Mouse (Mus musculus) midbrain, embryonic 14.5 days (tissue): ENCODE measurements around the gene Spaca9. TPM values are rescaled to one million over a fixed set of nuclear protein-coding genes. Genes with fewer than 3 reads are reported as not detected.

Experiments used
- ATAC-seq: fragments of 200-750 bp; cut with Nextera tagmentation; 2 replicates; pipeline ENCODE4 v1.8.0; 2017; ENCODE audit warnings: moderate number of reproducible peaks, moderate library complexity; ENCODE audit not compliant: low FRiP score, low TSS enrichment
- DNase-seq: peaks from one replicate; pipeline ENCODE4 v3.0.0-alpha.2; 2015
- H3K27ac ChIP-seq: fragments of 300-500 bp; sonication (generic); replicated peaks from 2 replicates; pipeline ENCODE4 v1.5.1; 2014; ENCODE audit warnings: mild to moderate bottlenecking, low read depth, low read length, moderate library complexity
- H3K27me3 ChIP-seq: fragments of 300-500 bp; sonication (generic); 2 replicates; pipeline ENCODE4 v1.6.1; 2014; ENCODE audit warnings: low read length, control low read depth, mixed read lengths; ENCODE audit not compliant: control insufficient read depth, insufficient read depth
- H3K36me3 ChIP-seq: fragments of 300-500 bp; sonication (generic); 2 replicates; pipeline ENCODE4 v1.6.1; 2014; ENCODE audit warnings: low read length, control low read depth; ENCODE audit not compliant: control insufficient read depth, insufficient read depth
- H3K4me1 ChIP-seq: fragments of 300-500 bp; sonication (generic); 2 replicates; pipeline ENCODE4 v1.6.1; 2014; ENCODE audit warnings: mild to moderate bottlenecking, antibody characterized with exemption, low read length, control low read depth; ENCODE audit not compliant: control insufficient read depth, insufficient read depth
- H3K4me2 ChIP-seq: fragments of 300-500 bp; sonication (generic); 2 replicates; pipeline ENCODE4 v1.6.1; 2014; ENCODE audit warnings: mild to moderate bottlenecking, low read length, moderate library complexity
- H3K4me3 ChIP-seq: fragments of 300-500 bp; sonication (generic); replicated peaks from 2 replicates; pipeline ENCODE4 v1.5.1; 2014; ENCODE audit warnings: low read depth, low read length
- H3K9ac ChIP-seq: fragments of 300-500 bp; sonication (generic); replicated peaks from 2 replicates; pipeline ENCODE4 v1.6.1; 2014; ENCODE audit warnings: mild to moderate bottlenecking, low read length, moderate library complexity
- H3K9me3 ChIP-seq: fragments of 300-500 bp; sonication (generic); 2 replicates; pipeline ENCODE4 v1.6.1; 2016; ENCODE audit warnings: low read length, control low read depth, mixed read lengths; ENCODE audit not compliant: control insufficient read depth
- WGBS: fragments of 180-500 bp; shearing (Covaris S2); extraction: QIAGEN DNeasy Blood & Tissue Kit; methylation state at CpG from one replicate; pipeline ENCODE4 v1.1.7; 2014; 5-methylcytosine and 5-hydroxymethylcytosine counted together
- polyA plus RNA-seq: library from polyadenylated mRNA; unstranded; fragments of >200 nt; fragmentation: Nextera tagmentation; extraction: Ambion mirVana; gene quantifications from 2 replicates; pipeline ENCODE4 v1.2.1, GENCODE M21; 2014

Gene Spaca9
- polyA plus RNA-seq, 1 experiment from 2014 or later: 1.6 TPM

GRCm38 (mm10) chr2:28723912-28724311, 24.4 kb upstream of the Spaca9 start:
- H3K4me1 ChIP-seq: peaks cover 16% of the 10 kb centered on the region
- no peak overlapping the region for H3K27ac ChIP-seq
- no peak overlapping the region for H3K4me3 ChIP-seq
- WGBS: 66% methylated on average over 9 of the region's 9 CpGs
- ATAC-seq (no peak), DNase-seq (peak; percentile 31)
- peaks cover 3% of the 10 kb centered on the region; the same call in 1 of the 2 replicates for H3K27me3 ChIP-seq
- no peaks in the 10 kb centered on the region for H3K9me3 ChIP-seq
- H3K4me2 ChIP-seq: no peak overlapping the region
- H3K9ac ChIP-seq: no peak overlapping the region
- H3K36me3 ChIP-seq: no peaks in the 10 kb centered on the region

- Histone ChIP-seq H3K9ac (no peak overlapping the region), H3K4me1 (peaks cover 7% of the 10 kb centered on the region), H3K4me2 (no peak overlapping the region), H3K27ac (no peak overlapping the region), H3K4me3 (no peak overlapping the region), H3K9me3 (no peaks in the 10 kb centered on the region), H3K36me3 (no peaks in the 10 kb centered on the region), H3K27me3 (peaks cover 3% of the 10 kb centered on the region; the same call in 1 of the 2 replicates)
- no peak for ATAC-seq
- no peak for DNase-seq
- 88% methylated on average over 8 of the region's 8 CpGs for WGBS
Observed at GRCm38 (mm10) chr2:28722419-28722818, 22.9 kb upstream of the Spaca9 start.

GRCm38 (mm10) chr2:28713036-28713435, 13.5 kb upstream of the Spaca9 start:
- no peak overlapping the region for H3K9ac ChIP-seq
- no peaks in the 10 kb centered on the region for H3K27me3 ChIP-seq
- no peaks in the 10 kb centered on the region for H3K9me3 ChIP-seq
- DNase-seq (no peak), ATAC-seq (no peak)
- H3K4me2 ChIP-seq: no peak overlapping the region
- no peak overlapping the region for H3K4me3 ChIP-seq
- no peak overlapping the region for H3K27ac ChIP-seq
- H3K4me1 ChIP-seq: no peaks in the 10 kb centered on the region
- H3K36me3 ChIP-seq: no peaks in the 10 kb centered on the region
- 87% methylated on average over 8 of the region's 8 CpGs for WGBS

- Histone ChIP-seq H3K9ac (no peak overlapping the region), H3K4me1 (peaks cover 5% of the 10 kb centered on the region), H3K4me3 (no peak overlapping the region), H3K9me3 (no peaks in the 10 kb centered on the region), H3K27me3 (no peaks in the 10 kb centered on the region), H3K4me2 (no peak overlapping the region), H3K27ac (no peak overlapping the region), H3K36me3 (no peaks in the 10 kb centered on the region)
- no peak for ATAC-seq
- 68% methylated on average over 6 of the region's 6 CpGs for WGBS
- no peak for DNase-seq
Observed at GRCm38 (mm10) chr2:28706787-28707186, 7.3 kb upstream of the Spaca9 start.

- ATAC-seq (no peak), DNase-seq (no peak)
- no peaks in the 10 kb centered on the region for H3K9me3 ChIP-seq
- no peak overlapping the region for H3K4me2 ChIP-seq
- H3K36me3 ChIP-seq: no peaks in the 10 kb centered on the region
- no peak overlapping the region for H3K9ac ChIP-seq
- H3K4me3 ChIP-seq: no peak overlapping the region
- 57% methylated on average over 8 of the region's 8 CpGs for WGBS
- 0 out of 2 replicates have a peak overlapping the region, but pooled peaks have one; percentile 38 for H3K27ac ChIP-seq
- peaks cover 5% of the 10 kb centered on the region for H3K4me1 ChIP-seq
- H3K27me3 ChIP-seq: no peaks in the 10 kb centered on the region
Observed at GRCm38 (mm10) chr2:28706106-28706636, 6.6 kb upstream of the Spaca9 start.

GRCm38 (mm10) chr2:28701646-28702262, 2.2 kb upstream of the Spaca9 start:
- 77% methylated on average over 8 of the region's 8 CpGs for WGBS
- Histone ChIP-seq H3K27ac (no peak overlapping the region), H3K27me3 (no peaks in the 10 kb centered on the region), H3K4me2 (no peak overlapping the region), H3K9me3 (no peaks in the 10 kb centered on the region), H3K4me1 (peaks cover 13% of the 10 kb centered on the region), H3K9ac (no peak overlapping the region), H3K36me3 (no peaks in the 10 kb centered on the region), H3K4me3 (no peak overlapping the region)
- ATAC-seq (no peak), DNase-seq (no peak)

- H3K36me3 ChIP-seq: no peaks in the 10 kb centered on the region
- ATAC-seq (no peak), DNase-seq (no peak)
- no peaks in the 10 kb centered on the region for H3K27me3 ChIP-seq
- no peak overlapping the region for H3K9ac ChIP-seq
- peaks cover 13% of the 10 kb centered on the region for H3K4me1 ChIP-seq
- 0 out of 2 replicates have a peak overlapping the region, but pooled peaks have one; percentile 28 for H3K27ac ChIP-seq
- no peaks in the 10 kb centered on the region for H3K9me3 ChIP-seq
- no peak overlapping the region for H3K4me2 ChIP-seq
- no peak overlapping the region for H3K4me3 ChIP-seq
- 69% methylated on average over 5 of the region's 5 CpGs for WGBS
Observed at GRCm38 (mm10) chr2:28698566-28698965, 961 bp downstream of the Spaca9 start.

- Histone ChIP-seq H3K9ac (no peak overlapping the region), H3K9me3 (no peaks in the 10 kb centered on the region), H3K4me3 (no peak overlapping the region), H3K27me3 (no peaks in the 10 kb centered on the region), H3K27ac (no peak overlapping the region), H3K4me1 (no peaks in the 10 kb centered on the region), H3K36me3 (peaks cover 13% of the 10 kb centered on the region), H3K4me2 (no peak overlapping the region)
- ATAC-seq (no peak), DNase-seq (no peak)
- 66% methylated on average over 9 of the region's 9 CpGs for WGBS
Observed at GRCm38 (mm10) chr2:28692692-28693091, 6.8 kb downstream of the Spaca9 start.

- peak; percentile 83 for DNase-seq
- Histone ChIP-seq H3K36me3 (peaks cover 54% of the 10 kb centered on the region), H3K9me3 (no peaks in the 10 kb centered on the region), H3K27ac (no peak overlapping the region), H3K4me2 (no peak overlapping the region), H3K27me3 (no peaks in the 10 kb centered on the region), H3K9ac (no peak overlapping the region), H3K4me1 (no peaks in the 10 kb centered on the region), H3K4me3 (no peak overlapping the region)
- 37% methylated on average over 3 of the region's 3 CpGs for WGBS
- ATAC-seq: no peak
Observed at GRCm38 (mm10) chr2:28688431-28688830, 11.1 kb downstream of the Spaca9 start.
